In the genomic region with DNA sequence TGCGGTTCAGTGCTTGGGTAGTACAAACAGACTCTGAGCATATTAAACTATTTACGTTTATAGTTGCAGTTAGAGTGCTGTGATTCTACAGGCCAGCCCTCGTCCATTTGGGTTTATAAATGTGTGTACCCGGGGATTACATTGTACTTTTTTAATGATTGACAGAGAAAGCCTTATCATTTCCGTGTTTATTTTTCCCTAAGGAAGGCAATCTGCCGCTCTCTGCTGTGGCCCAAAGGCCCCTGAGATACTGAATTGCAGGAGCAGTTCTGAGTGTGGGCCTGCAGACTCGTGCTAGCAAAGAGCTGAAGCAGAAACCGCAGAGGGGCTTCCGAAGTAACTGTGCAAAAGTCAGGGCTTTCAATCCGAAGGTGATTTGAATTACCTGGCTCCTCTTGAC, we compare ENCODE assay signal across 36 mouse cellular contexts. TPM values are rescaled to one million over a fixed set of nuclear protein-coding genes. Genes with fewer than 3 reads are reported as not detected.
DNase-seq lines count a peak whose midpoint lies in the region; ATAC-seq and TF ChIP-seq lines count a peak whose summit lies in the region.
"Had no signal": no experiment of that assay in that cellular context is flagged by ENCODE, and none has a peak within 500 bp of the region (broad histone marks: within the 10 kb centered on the region; RNA-seq: fewer than 3 reads in every experiment).

No protein-coding gene starts in this region.

- no peaks in the 10 kb centered on the region for H3K27me3 ChIP-seq in heart, embryonic 10.5 days (ENCODE audit: insufficient read depth, poor library complexity, severe bottlenecking)
- no peaks in the 10 kb centered on the region for H3K27me3 ChIP-seq in heart, adult 2 months (ENCODE audit: control insufficient read depth, insufficient read depth, low read length)
- H3K27me3 ChIP-seq in liver, adult 2 months (ENCODE audit: control insufficient read depth, insufficient read depth, low read length), result no peaks in the 10 kb centered on the region
- no peaks in the 10 kb centered on the region for H3K27me3 ChIP-seq in liver, postnatal 0 days (ENCODE audit: insufficient read depth, low read length)
- no peaks in the 10 kb centered on the region for H3K27me3 ChIP-seq in intestine, embryonic 15.5 days (replicated peaks)
- H3K27me3 ChIP-seq in stomach, embryonic 15.5 days (replicated peaks), result no peaks in the 10 kb centered on the region
- H3K27me3 ChIP-seq: embryonic facial prominence, embryonic 13.5 days; heart, embryonic 12.5 days; hindbrain, embryonic 13.5 days had no signal

- no peak for TF ChIP-seq POLR2A in heart, adult 2 months (IDR thresholded peaks at IDR 0.05; ENCODE audit: insufficient read depth, low read depth, low read length)
- no peak for TF ChIP-seq POLR2A in liver, adult 2 months (IDR thresholded peaks at IDR 0.05; ENCODE audit: extremely low read depth, insufficient read depth, low read length)

- peak; percentile 22 for DNase-seq in heart, embryonic 10.5 days (ENCODE audit: low spot score)
- no peak for DNase-seq in heart, adult 2 months
- DNase-seq in liver, adult 2 months (ENCODE audit: extremely low read depth, low read depth, low spot score), result peak; percentile 71
- DNase-seq in liver, postnatal 0 days, result no peak
- no peak for DNase-seq in cerebellum, adult 11 months
- DNase-seq in right cerebral cortex, adult 2 months (ENCODE audit: low spot score in 2 of 2), result no peak
- DNase-seq: adrenal gland, adult 8-10 months; cerebellum, adult 9-11 months; heart, postnatal 4 days; kidney, adult 8-10 months; liver; lung, adult 18-20 months; lung, postnatal 10 days; midbrain, embryonic 14.5 days; right cerebral cortex, postnatal 25 days; spleen, adult 18-20 months had no signal

- H3K79me2 ChIP-seq in heart, adult 2 months (replicated peaks; ENCODE audit: control insufficient read depth, insufficient read depth, low read length), result peaks cover 2% of the 10 kb centered on the region; the same call in 1 of the 2 replicates
- H3K79me2 ChIP-seq in liver, adult 2 months (ENCODE audit: control insufficient read depth, insufficient read depth, low read length), result 0 out of 2 replicates have a peak, but pooled peaks cover 3% of the 10 kb centered on the region

- no peak overlapping the region for H3K9ac ChIP-seq in heart, adult 2 months (ENCODE audit: low read depth, low read length)
- no peak overlapping the region for H3K9ac ChIP-seq in liver, adult 2 months (ENCODE audit: low read depth, low read length)
- no peak overlapping the region for H3K9ac ChIP-seq in liver, postnatal 0 days (replicated peaks)
- no peak overlapping the region for H3K9ac ChIP-seq in intestine, embryonic 15.5 days
- H3K9ac ChIP-seq in stomach, embryonic 15.5 days, result no peak overlapping the region
- H3K9ac ChIP-seq: embryonic facial prominence, embryonic 13.5 days; heart, embryonic 12.5 days; hindbrain, embryonic 13.5 days had no signal

- H3K27ac ChIP-seq in heart, embryonic 10.5 days, result no peak overlapping the region
- H3K27ac ChIP-seq in heart, adult 2 months, result no peak overlapping the region
- no peak overlapping the region for H3K27ac ChIP-seq in liver, adult 2 months (replicated peaks; ENCODE audit: insufficient read depth, low read depth, low read length)
- H3K27ac ChIP-seq in liver, postnatal 0 days (ENCODE audit: low read depth), result no peak overlapping the region
- H3K27ac ChIP-seq in intestine, embryonic 15.5 days, result peak overlapping the region; percentile 81
- peak overlapping the region; percentile 73 for H3K27ac ChIP-seq in stomach, embryonic 15.5 days
- H3K27ac ChIP-seq: embryonic facial prominence, embryonic 13.5 days; hindbrain, embryonic 13.5 days had no signal

- intact Hi-C loops in heart, adult 2 months (cut with DNase I), result no loop called here

- no peak overlapping the region for H3K4me2 ChIP-seq in liver, postnatal 0 days (ENCODE audit: low read depth, low read length)
- no peak overlapping the region; the same call in 1 of the 2 replicates for H3K4me2 ChIP-seq in intestine, embryonic 15.5 days (replicated peaks)
- H3K4me2 ChIP-seq in stomach, embryonic 15.5 days, result no peak overlapping the region
- H3K4me2 ChIP-seq: heart, embryonic 12.5 days; hindbrain, embryonic 13.5 days had no signal

- no peak for ATAC-seq in liver, postnatal 0 days
- peak; percentile 56 for ATAC-seq in intestine, embryonic 15.5 days
- ATAC-seq in stomach, embryonic 15.5 days (ENCODE audit: insufficient read depth, low FRiP score, low read depth), result peak; percentile 57
- ATAC-seq: forebrain, embryonic 16.5 days had no signal

- TF ChIP-seq EP300 in heart, adult 2 months (IDR thresholded peaks at IDR 0.05; ENCODE audit: insufficient read depth, low read depth, low read length), result no peak
- no peak for TF ChIP-seq EP300 in liver, postnatal 0 days (IDR thresholded peaks at IDR 0.05; ENCODE audit: low read depth)

- no peak for TF ChIP-seq CTCF in heart, adult 2 months (IDR thresholded peaks at IDR 0.05)
- TF ChIP-seq CTCF in liver, adult 2 months (IDR thresholded peaks at IDR 0.05; ENCODE audit: low read depth, low read length), result no peak
- no peak for TF ChIP-seq CTCF in liver, postnatal 0 days (IDR thresholded peaks at IDR 0.05; ENCODE audit: low read depth)

- H3K36me3 ChIP-seq in heart, embryonic 10.5 days, result no peaks in the 10 kb centered on the region
- no peaks in the 10 kb centered on the region for H3K36me3 ChIP-seq in heart, adult 2 months (ENCODE audit: control insufficient read depth, insufficient read depth, low read length)
- no peaks in the 10 kb centered on the region for H3K36me3 ChIP-seq in liver, adult 2 months (ENCODE audit: control insufficient read depth, insufficient read depth, low read length)
- no peaks in the 10 kb centered on the region for H3K36me3 ChIP-seq in liver, postnatal 0 days (replicated peaks; ENCODE audit: insufficient read depth, low read length)
- H3K36me3 ChIP-seq in intestine, embryonic 15.5 days, result no peaks in the 10 kb centered on the region
- no peaks in the 10 kb centered on the region for H3K36me3 ChIP-seq in stomach, embryonic 15.5 days
- H3K36me3 ChIP-seq: embryonic facial prominence, embryonic 13.5 days; heart, embryonic 12.5 days had no signal

- peaks cover 39% of the 10 kb centered on the region for H3K4me1 ChIP-seq in heart, embryonic 10.5 days
- 0 out of 2 replicates have a peak, but pooled peaks cover 2% of the 10 kb centered on the region for H3K4me1 ChIP-seq in heart, adult 2 months (ENCODE audit: control insufficient read depth, insufficient read depth, low read length)
- H3K4me1 ChIP-seq in liver, adult 2 months (ENCODE audit: control insufficient read depth, insufficient read depth, low read length), result peaks cover 3% of the 10 kb centered on the region; the same call in 1 of the 2 replicates
- H3K4me1 ChIP-seq in liver, postnatal 0 days (ENCODE audit: insufficient read depth), result peaks cover 6% of the 10 kb centered on the region; the same call in 1 of the 2 replicates
- peaks cover 33% of the 10 kb centered on the region for H3K4me1 ChIP-seq in intestine, embryonic 15.5 days (replicated peaks)
- H3K4me1 ChIP-seq in stomach, embryonic 15.5 days, result peaks cover 14% of the 10 kb centered on the region

- 65% methylated on average over 10 of the region's 10 CpGs for WGBS in heart, embryonic 10.5 days
- WGBS in heart, adult 2 months, result 55% methylated on average over 10 of the region's 10 CpGs
- WGBS in liver, adult 2 months, result 27% methylated on average over 10 of the region's 10 CpGs
- WGBS in liver, postnatal 0 days (ENCODE audit: insufficient replicate concordance), result 56% methylated on average over 10 of the region's 10 CpGs
- WGBS in intestine, embryonic 15.5 days, result 37% methylated on average over 10 of the region's 10 CpGs
- WGBS in stomach, embryonic 15.5 days, result 43% methylated on average over 10 of the region's 10 CpGs

- H3K4me3 ChIP-seq in heart, embryonic 10.5 days, result no peak overlapping the region
- no peak overlapping the region for H3K4me3 ChIP-seq in heart, adult 2 months
- no peak overlapping the region for H3K4me3 ChIP-seq in liver, adult 2 months (ENCODE audit: insufficient read depth, low read depth, low read length)
- H3K4me3 ChIP-seq in liver, postnatal 0 days (ENCODE audit: low read depth, low read length), result no peak overlapping the region
- H3K4me3 ChIP-seq in intestine, embryonic 15.5 days (replicated peaks), result no peak overlapping the region
- no peak overlapping the region for H3K4me3 ChIP-seq in stomach, embryonic 15.5 days (replicated peaks)
- H3K4me3 ChIP-seq: embryonic facial prominence, embryonic 13.5 days; erythroblast, embryonic 14.5 days; heart, embryonic 12.5 days; hindbrain, embryonic 13.5 days had no signal

- no peaks in the 10 kb centered on the region for H3K9me3 ChIP-seq in heart, embryonic 10.5 days
- H3K9me3 ChIP-seq in liver, postnatal 0 days (ENCODE audit: low read length), result no peaks in the 10 kb centered on the region
- H3K9me3 ChIP-seq in intestine, embryonic 15.5 days, result no peaks in the 10 kb centered on the region
- H3K9me3 ChIP-seq in stomach, embryonic 15.5 days, result no peaks in the 10 kb centered on the region
- H3K9me3 ChIP-seq: embryonic facial prominence, embryonic 13.5 days; G1E; heart, embryonic 12.5 days; hindbrain, embryonic 13.5 days had no signal

RNA-seq across cellular contexts. Expression of a gene that starts 8.2 kb away (rescaled TPM):
- not detected in 2 replicates for polyA plus RNA-seq in heart, embryonic 10.5 days (2016; fragmentation: Nextera tagmentation; extraction: Ambion mirVana)
- not detected for total RNA-seq in heart, adult 2 months (2021)
- not detected in 2 replicates for polyA plus RNA-seq in heart, adult 2 months (2012; rRNA removed)
- total RNA-seq in liver, adult 2 months (2014; rRNA removed), result not detected in 2 replicates
- polyA plus RNA-seq in liver, adult 2 months (2012; rRNA removed), result not detected in 2 replicates
- not detected in 2 replicates for polyA plus RNA-seq in liver, postnatal 0 days (2015; fragmentation: Nextera tagmentation; extraction: Ambion mirVana)
- polyA plus RNA-seq in intestine, embryonic 15.5 days (2015; fragmentation: Nextera tagmentation; extraction: Ambion mirVana), result not detected in 2 replicates
- not detected in 2 replicates for polyA plus RNA-seq in stomach, embryonic 15.5 days (2015; fragmentation: Nextera tagmentation; extraction: Ambion mirVana)
- total RNA-seq: adrenal gland, adult 8-10 months; adrenal gland, postnatal 4 days; common myeloid progenitor, adult 5-6 weeks; G1E; gastrocnemius, adult 8-10 months; heart, postnatal 4 days; layer of hippocampus, adult 8-10 months; layer of hippocampus, postnatal 25 days; left cerebral cortex, adult 8-10 months; left cerebral cortex, postnatal 36 days; monocyte, adult 5-6 weeks had no signal
- polyA plus RNA-seq: embryonic facial prominence, embryonic 13.5 days; erythroblast, embryonic 14.5 days; forebrain, embryonic 11.5 days; G1E; gonadal fat pad, adult 2 months; heart, embryonic 12.5 days; heart, postnatal 0 days; hindbrain, embryonic 13.5 days; neural tube, embryonic 14.5 days had no signal

RNA-seq across cellular contexts. Expression of a gene that starts 9.9 kb away (rescaled TPM):
- 6.6 TPM in 2 replicates for polyA plus RNA-seq in heart, embryonic 10.5 days (2016; fragmentation: Nextera tagmentation; extraction: Ambion mirVana)
- 1 to 10 TPM; 2.3 to 2.6 TPM for total RNA-seq in heart, adult 2 months (2021)
- polyA plus RNA-seq in heart, adult 2 months (2012; rRNA removed), result 0.88 and 1.2 TPM in 2 replicates
- 6.6 and 6.9 TPM in 2 replicates for total RNA-seq in liver, adult 2 months (2014; rRNA removed)
- 1.0 and 1.3 TPM in 2 replicates for polyA plus RNA-seq in liver, adult 2 months (2012; rRNA removed)
- 2.2 and 2.6 TPM in 2 replicates for polyA plus RNA-seq in liver, postnatal 0 days (2015; fragmentation: Nextera tagmentation; extraction: Ambion mirVana)
- 20.0 and 21.7 TPM in 2 replicates for polyA plus RNA-seq in intestine, embryonic 15.5 days (2015; fragmentation: Nextera tagmentation; extraction: Ambion mirVana)
- 26.2 and 30.0 TPM in 2 replicates for polyA plus RNA-seq in stomach, embryonic 15.5 days (2015; fragmentation: Nextera tagmentation; extraction: Ambion mirVana)

RNA-seq across cellular contexts. Expression of a gene that starts 11.0 kb away (rescaled TPM):
- polyA plus RNA-seq in heart, embryonic 10.5 days (2016; fragmentation: Nextera tagmentation; extraction: Ambion mirVana), result 12.0 and 16.2 TPM in 2 replicates
- 1 to 10 TPM; 4.1 to 6.7 TPM for total RNA-seq in heart, adult 2 months (2021)
- 3.6 and 5.8 TPM in 2 replicates for polyA plus RNA-seq in heart, adult 2 months (2012; rRNA removed)
- 1.8 and 2.3 TPM in 2 replicates for total RNA-seq in liver, adult 2 months (2014; rRNA removed)
- 1.7 and 2.0 TPM in 2 replicates for polyA plus RNA-seq in liver, adult 2 months (2012; rRNA removed)
- polyA plus RNA-seq in liver, postnatal 0 days (2015; fragmentation: Nextera tagmentation; extraction: Ambion mirVana), result 3.9 TPM in 2 replicates
- polyA plus RNA-seq in intestine, embryonic 15.5 days (2015; fragmentation: Nextera tagmentation; extraction: Ambion mirVana), result 21.2 and 23.3 TPM in 2 replicates
- 17.7 and 21.6 TPM in 2 replicates for polyA plus RNA-seq in stomach, embryonic 15.5 days (2015; fragmentation: Nextera tagmentation; extraction: Ambion mirVana)

Comparison
In these comparisons a context has a peak if more than half of its experiments do, and no peak if none do; other contexts are left out.
1. DNase-seq: peak in heart, embryonic 10.5 days (single experiment) and liver, adult 2 months (single experiment); none in heart, adult 2 months (0 of 2), liver, postnatal 0 days (single experiment), cerebellum, adult 11 months (single experiment) and right cerebral cortex, adult 2 months (0 of 2).
2. H3K27ac ChIP-seq: peak in intestine, embryonic 15.5 days (single experiment) and stomach, embryonic 15.5 days (single experiment); none in heart, embryonic 10.5 days (single experiment), heart, adult 2 months (single experiment), liver, adult 2 months (single experiment) and liver, postnatal 0 days (single experiment).